Mouse (Mus musculus): Measurements from ENCODE around the gene Mturn.

Gene Mturn

DNA sequence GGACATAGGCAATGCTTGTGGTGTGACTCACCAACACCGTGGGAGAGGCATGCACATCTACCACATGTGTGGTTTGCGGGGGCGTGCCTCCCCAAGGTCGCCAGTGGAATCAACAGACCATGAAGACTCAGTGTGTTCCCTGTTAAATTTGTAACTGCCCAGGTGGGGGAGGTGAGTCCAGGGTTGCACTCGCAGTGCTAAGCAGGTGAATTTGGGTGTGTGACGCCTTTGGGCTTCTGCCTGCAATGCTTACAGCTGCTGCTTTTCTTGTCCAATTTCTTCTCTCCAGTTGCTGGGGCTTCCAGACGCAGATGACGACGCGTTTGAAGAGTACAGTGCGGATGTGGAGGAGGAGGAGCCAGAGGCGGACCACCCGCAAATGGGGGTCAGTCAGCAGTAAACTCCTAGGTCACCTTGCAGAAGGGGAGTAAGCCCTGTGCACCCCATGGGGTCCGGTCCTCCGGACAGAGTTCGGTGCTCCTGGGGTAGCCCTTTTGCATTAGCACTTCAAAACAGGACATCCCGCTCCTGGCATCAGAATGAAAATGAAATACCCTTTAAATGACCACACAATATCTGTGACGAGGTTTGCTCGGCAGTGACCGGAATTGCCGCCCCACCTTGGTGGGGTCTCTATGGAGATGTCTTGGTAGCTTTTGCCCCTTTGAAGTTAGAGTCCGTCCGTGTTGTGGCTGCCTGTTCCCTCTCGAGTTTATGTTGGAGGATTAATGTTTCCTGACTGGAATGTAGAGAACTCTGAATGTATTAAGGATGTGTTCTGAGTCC, 17.5 kb downstream of the Mturn start:
- no peak for DNase-seq (ENCODE audit: low spot score)

- no peak for DNase-seq (ENCODE audit: low spot score)
Observed at GRCm38 (mm10) chr6:54699477-54700056, 18.1 kb downstream of the Mturn start.

- no peak for DNase-seq (ENCODE audit: low spot score)
Observed at GRCm38 (mm10) chr6:54700516-54700915, 19.1 kb downstream of the Mturn start.

DNA sequence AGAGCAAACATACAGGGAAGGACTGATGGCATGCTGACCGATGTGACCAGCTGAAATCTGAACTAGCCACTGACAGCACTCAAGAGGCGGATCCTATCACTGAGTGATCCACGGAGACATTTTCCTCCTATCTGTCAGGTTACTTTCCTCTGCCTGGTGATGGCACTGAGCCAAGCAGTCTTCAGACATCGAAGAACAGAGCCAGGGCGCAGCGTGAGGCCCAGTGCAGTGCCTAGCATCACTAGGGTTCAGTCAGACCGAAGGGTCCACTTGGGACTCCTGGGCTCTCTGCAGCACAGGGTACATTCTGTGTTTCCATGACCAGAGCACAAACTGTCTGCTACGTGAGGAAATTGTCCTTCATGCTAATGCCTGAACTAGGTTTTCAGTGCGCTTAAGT, 20.5 kb downstream of the Mturn start:
- no peak for DNase-seq (ENCODE audit: low spot score)

- no peak for DNase-seq (ENCODE audit: low spot score)
Observed at GRCm38 (mm10) chr6:54703633-54704538, 22.5 kb downstream of the Mturn start.

DNA sequence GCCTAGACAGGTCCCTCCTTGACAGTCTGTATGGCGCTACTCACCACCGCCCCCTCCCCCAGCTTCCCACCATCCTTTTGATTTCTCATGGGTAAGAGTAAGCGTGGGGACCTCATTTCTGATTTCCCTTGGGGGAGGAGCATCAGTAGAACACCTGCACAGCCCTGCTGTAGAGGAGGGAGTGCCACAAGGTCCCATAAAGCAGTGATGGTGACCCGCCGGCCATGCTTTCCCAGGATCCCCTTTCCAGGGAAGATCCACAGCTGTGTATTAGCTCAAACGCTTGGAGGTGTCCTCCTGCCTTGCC, 23.1 kb downstream of the Mturn start:
- no peak for DNase-seq (ENCODE audit: low spot score)

- DNase-seq (ENCODE audit: low spot score): no peak
Observed at GRCm38 (mm10) chr6:54704847-54705246, 23.4 kb downstream of the Mturn start.

DNA sequence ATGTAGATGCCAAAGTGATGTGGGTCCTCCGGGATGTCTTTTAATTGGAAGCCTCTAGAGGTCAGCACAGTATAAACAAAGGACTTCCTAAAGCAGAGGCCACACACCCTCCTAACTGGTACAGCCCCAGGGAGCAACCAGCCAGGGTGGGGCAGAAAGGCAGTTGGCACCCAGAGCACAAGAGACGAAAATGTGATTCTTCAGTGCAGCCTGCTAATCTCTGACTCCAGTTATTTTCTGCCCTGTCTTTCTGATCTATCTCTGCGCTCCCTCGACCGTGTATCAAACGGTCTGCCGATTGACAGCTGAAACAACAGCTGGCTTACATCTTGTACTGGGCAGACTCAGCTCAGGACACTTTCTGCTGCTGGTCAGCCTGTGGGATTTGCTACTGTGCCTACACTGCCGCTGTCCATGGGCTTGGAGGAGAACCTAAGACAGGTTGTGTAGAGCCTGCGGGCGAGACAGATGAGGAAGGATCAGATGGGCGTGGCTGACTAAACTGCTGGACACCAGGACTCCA, 24.0 kb downstream of the Mturn start:
- DNase-seq (ENCODE audit: low spot score): no peak

DNA sequence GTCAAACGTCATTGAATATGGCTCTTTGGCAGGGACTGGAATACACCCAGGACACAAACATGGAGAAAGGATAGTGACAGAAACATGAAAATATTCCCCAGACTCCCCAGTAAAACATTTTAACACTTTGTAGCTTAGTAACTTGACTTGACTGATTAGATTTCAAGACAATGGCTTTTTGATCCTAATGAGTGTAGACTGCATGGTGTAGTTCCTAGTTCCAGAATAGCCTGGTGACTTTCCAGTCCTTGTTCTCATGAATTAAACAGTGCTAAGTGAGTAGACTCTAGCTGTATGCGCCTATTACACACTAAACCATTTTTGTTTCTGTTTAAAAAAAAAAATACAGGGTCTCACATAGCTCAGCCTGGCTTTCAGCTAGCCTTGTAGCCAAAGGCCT, 24.7 kb downstream of the Mturn start:
- no peak for DNase-seq (ENCODE audit: low spot score)

- DNase-seq (ENCODE audit: low spot score): no peak
Observed at GRCm38 (mm10) chr6:54706611-54707172, 25.3 kb downstream of the Mturn start.

- no peak for DNase-seq (ENCODE audit: low spot score)
Observed at GRCm38 (mm10) chr6:54708646-54709045, 27.2 kb downstream of the Mturn start.

GRCm38 (mm10) chr6:54715697-54716096, 34.3 kb downstream of the Mturn start:
- DNase-seq (ENCODE audit: low spot score): no peak

DNA sequence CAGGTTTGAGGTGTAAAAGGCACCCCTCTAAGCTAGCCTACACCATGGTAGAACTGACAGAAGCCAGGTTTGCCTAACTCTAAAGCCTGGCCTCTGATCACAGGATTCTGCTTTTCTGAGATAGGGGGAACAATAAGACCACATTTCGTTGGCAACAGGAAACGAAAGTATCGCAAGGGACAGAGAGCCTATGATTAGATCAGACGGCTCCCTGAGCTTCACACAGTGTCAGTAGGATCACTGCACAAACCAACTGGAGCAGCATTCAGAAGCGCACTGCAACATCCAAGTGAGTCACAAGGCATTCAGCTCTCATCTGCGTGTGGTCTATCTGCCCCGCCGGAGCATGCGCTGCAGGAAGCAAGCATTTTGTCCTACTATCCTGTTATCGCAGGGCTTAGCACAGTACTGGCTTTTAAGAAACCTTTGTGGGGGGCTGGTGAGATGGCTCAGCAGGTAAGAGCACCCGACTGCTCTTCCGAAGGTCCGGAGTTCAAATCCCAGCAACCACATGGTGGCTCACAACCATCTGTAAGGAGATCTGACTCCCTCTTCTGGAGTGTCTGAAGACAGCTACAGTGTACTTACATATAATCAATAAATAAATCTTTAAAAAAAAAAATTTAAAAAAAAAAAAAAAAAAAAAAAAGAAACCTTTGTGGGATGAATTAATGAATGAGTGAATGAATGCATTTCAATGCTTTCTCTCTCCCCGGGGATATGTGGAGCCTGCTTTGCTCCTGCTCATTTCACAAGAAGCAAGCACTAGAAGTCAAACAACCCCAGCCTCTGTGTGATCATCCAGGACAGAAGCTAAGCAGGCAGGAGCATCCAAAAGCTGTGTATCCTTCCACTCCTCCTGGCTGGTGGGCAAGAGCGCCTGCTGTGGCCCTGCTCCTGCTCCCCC, 37.6 kb downstream of the Mturn start:
- no peak for DNase-seq (ENCODE audit: low spot score)

- DNase-seq (ENCODE audit: low spot score): no peak
Observed at GRCm38 (mm10) chr6:54719686-54720310, 38.4 kb downstream of the Mturn start.

GRCm38 (mm10) chr6:54720512-54721251, 39.3 kb downstream of the Mturn start:
- DNase-seq (ENCODE audit: low spot score): no peak

DNA sequence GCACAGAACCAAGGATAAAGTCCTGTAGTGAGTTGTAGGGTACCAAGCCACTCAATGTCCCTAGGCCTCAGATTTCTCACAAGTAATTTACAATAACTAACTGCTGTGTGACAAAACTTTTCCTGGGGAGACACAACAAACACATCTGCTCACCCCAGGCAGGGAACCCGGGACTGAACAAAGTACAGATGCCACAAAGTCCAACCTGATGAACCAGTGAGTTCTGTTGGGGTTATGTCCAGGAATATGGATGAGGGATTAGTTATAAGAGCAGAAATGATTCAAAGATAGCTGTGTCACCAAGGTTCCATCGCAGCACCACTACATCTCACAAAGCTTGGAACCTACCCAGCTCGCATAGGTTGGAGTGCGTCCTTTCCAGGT, 39.8 kb downstream of the Mturn start:
- no peak for DNase-seq (ENCODE audit: low spot score)

- DNase-seq (ENCODE audit: low spot score): no peak
Observed at GRCm38 (mm10) chr6:54726309-54726708, 44.9 kb downstream of the Mturn start.

GRCm38 (mm10) chr6:54726796-54727195, 45.4 kb downstream of the Mturn start:
- DNase-seq (ENCODE audit: low spot score): no peak

DNA sequence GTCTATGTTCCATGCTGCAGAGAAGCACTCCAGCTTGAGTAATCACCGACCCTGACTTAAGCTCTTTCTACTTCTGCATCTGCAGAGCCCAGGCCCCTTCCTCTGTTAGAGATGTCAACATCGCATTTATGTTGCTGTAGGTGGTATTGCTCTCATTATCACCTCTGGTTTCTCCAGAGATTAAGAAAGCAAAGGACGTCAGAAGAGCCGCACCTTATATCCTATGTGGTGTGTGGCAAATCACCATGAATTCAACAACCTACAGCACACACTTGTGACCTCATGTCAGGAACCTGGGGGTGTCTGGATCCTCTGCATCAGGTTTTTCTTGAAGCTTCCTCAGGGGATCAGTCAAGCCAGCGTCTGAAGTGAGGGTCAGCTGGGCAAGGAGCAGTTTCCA, 46.0 kb downstream of the Mturn start:
- no peak for DNase-seq (ENCODE audit: low spot score)

DNA sequence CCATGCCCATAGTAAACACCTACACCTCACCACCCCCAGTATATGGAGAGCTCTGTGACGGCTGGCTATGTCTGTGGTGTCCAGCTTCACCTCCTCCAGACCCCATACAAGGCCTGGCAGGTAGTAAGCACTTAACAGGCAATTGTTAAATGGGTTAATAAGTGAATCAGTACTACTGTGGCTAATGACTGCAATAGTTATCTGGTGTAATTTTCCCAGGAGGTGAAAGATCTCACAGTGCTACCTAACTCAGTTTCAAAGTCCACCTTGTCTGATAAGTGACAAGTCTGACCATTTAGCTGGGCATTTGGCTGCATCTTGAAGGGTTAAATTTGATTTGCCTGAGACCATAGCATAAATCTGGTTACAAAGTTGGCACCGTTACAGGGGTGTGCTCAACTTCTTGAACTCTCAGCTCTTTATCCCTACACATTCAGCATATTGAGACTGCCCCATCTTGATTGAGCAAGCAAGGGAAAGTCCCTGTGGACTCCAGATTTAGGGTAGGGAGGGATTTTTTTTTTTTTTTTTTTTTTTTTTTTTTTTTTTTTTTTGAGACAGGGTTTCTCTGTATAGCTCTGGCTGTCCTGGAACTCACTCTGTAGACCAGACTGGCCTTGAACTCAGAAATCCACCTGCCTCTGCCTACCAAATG, 48.2 kb downstream of the Mturn start:
- no peak for DNase-seq (ENCODE audit: low spot score)

All from c-Kit-positive CD71-positive TER-119-positive erythroid progenitor cells, embryonic 14.5 days (primary cell).